Mouse (Mus musculus): ENCODE results near the gene Grasp.

Grasp gene

GRCm38 (mm10) chr15:101194951-101195823 is 28.8 kb upstream of the Grasp start:
- no peak for DNase-seq (ENCODE audit: low spot score in 2 of 2)

GRCm38 (mm10) chr15:101196079-101196795 is 27.8 kb upstream of the Grasp start:
- DNase-seq (ENCODE audit: low spot score in 2 of 2), result no peak

GRCm38 (mm10) chr15:101196961-101197360 is 27.0 kb upstream of the Grasp start:
- DNase-seq (ENCODE audit: low spot score in 2 of 2), result no peak

GRCm38 (mm10) chr15:101197497-101198179 is 26.4 kb upstream of the Grasp start:
- DNase-seq (ENCODE audit: low spot score in 2 of 2), result no peak

GRCm38 (mm10) chr15:101198218-101198617 is 25.8 kb upstream of the Grasp start:
- peak; percentile 55 to 77 for DNase-seq (ENCODE audit: low spot score in 2 of 2)

GRCm38 (mm10) chr15:101198850-101199249 is 25.1 kb upstream of the Grasp start:
- no peak for DNase-seq (ENCODE audit: low spot score in 2 of 2)

GRCm38 (mm10) chr15:101200777-101201295 is 23.2 kb upstream of the Grasp start:
- DNase-seq (ENCODE audit: low spot score in 2 of 2), result no peak

- no peak for DNase-seq (ENCODE audit: low spot score in 2 of 2)
Observed at GRCm38 (mm10) chr15:101201414-101201813, 22.6 kb upstream of the Grasp start.

GRCm38 (mm10) chr15:101203673-101204072 is 20.3 kb upstream of the Grasp start:
- DNase-seq (ENCODE audit: low spot score in 2 of 2), result no peak

GRCm38 (mm10) chr15:101204781-101205180 is 19.2 kb upstream of the Grasp start:
- no peak for DNase-seq (ENCODE audit: low spot score in 2 of 2)

GRCm38 (mm10) chr15:101210228-101210627 is 13.8 kb upstream of the Grasp start:
- DNase-seq (ENCODE audit: low spot score in 2 of 2), result peak; percentile 44 to 85

GRCm38 (mm10) chr15:101210998-101211613 is 12.9 kb upstream of the Grasp start:
- no peak for DNase-seq (ENCODE audit: low spot score in 2 of 2)

- no peak for DNase-seq (ENCODE audit: low spot score in 2 of 2)
Observed at GRCm38 (mm10) chr15:101212435-101212834, 11.6 kb upstream of the Grasp start.

GRCm38 (mm10) chr15:101215136-101215535 is 8.9 kb upstream of the Grasp start:
- no peak for DNase-seq (ENCODE audit: low spot score in 2 of 2)

- no peak for DNase-seq (ENCODE audit: low spot score in 2 of 2)
Observed at GRCm38 (mm10) chr15:101216036-101216435, 8.0 kb upstream of the Grasp start.

GRCm38 (mm10) chr15:101220905-101221297 is 3.1 kb upstream of the Grasp start:
- no peak for DNase-seq (ENCODE audit: low spot score in 2 of 2)

GRCm38 (mm10) chr15:101221298-101222104 is 2.5 kb upstream of the Grasp start:
- DNase-seq (ENCODE audit: low spot score in 2 of 2), result peak; percentile 57 to 82

- DNase-seq (ENCODE audit: low spot score in 2 of 2), result no peak
Observed at GRCm38 (mm10) chr15:101222897-101223482, 998 bp upstream of the Grasp start.

- no peak for DNase-seq (ENCODE audit: low spot score in 2 of 2)
Observed at GRCm38 (mm10) chr15:101223596-101223995, 392 bp upstream of the Grasp start.

- DNase-seq (ENCODE audit: low spot score in 2 of 2), result no peak
Observed at GRCm38 (mm10) chr15:101224977-101225376, 989 bp downstream of the Grasp start.

All from thymus, postnatal 10 days (tissue).